ENCODE assay signal across 13 mouse cellular contexts in genomic region chr17:27050853-27051252, GRCm38 (mm10). TPM values are rescaled to one million over a fixed set of nuclear protein-coding genes. Genes with fewer than 3 reads are reported as not detected.
DNase-seq lines count a peak whose midpoint lies in the region; ATAC-seq and TF ChIP-seq lines count a peak whose summit lies in the region.
"Had no signal": no experiment of that assay in that cellular context is flagged by ENCODE, and none has a peak within 500 bp of the region (broad histone marks: within the 10 kb centered on the region; RNA-seq: fewer than 3 reads in every experiment).

No protein-coding gene starts in this region.

- H3K4me3 ChIP-seq in intestine, embryonic 14.5 days (ENCODE audit: low read depth, low read length), result no peak overlapping the region
- no peak overlapping the region for H3K4me3 ChIP-seq in intestine, postnatal 0 days (ENCODE audit: low read depth, low read length)
- peak overlapping the region; percentile 70 for H3K4me3 ChIP-seq in E14TG2a.4 (replicated peaks; ENCODE audit: low read length)
- H3K4me3 ChIP-seq in embryonic facial prominence, embryonic 11.5 days (ENCODE audit: low read depth, low read length), result no peak overlapping the region
- no peak overlapping the region for H3K4me3 ChIP-seq in neural tube, embryonic 13.5 days
- no peak overlapping the region for H3K4me3 ChIP-seq in forebrain, embryonic 14.5 days (ENCODE audit: low read depth, low read length)
- H3K4me3 ChIP-seq: erythroblast, embryonic 14.5 days had no signal

- no peaks in the 10 kb centered on the region for H3K36me3 ChIP-seq in intestine, embryonic 14.5 days (ENCODE audit: control insufficient read depth, insufficient read depth, low read length)
- H3K36me3 ChIP-seq in intestine, postnatal 0 days (ENCODE audit: control insufficient read depth, insufficient read depth), result no peaks in the 10 kb centered on the region
- H3K36me3 ChIP-seq in E14TG2a.4 (ENCODE audit: insufficient read depth, low read length), result no peaks in the 10 kb centered on the region
- no peaks in the 10 kb centered on the region for H3K36me3 ChIP-seq in embryonic facial prominence, embryonic 11.5 days (replicated peaks; ENCODE audit: control insufficient read depth, insufficient read depth, low read depth, low read length)
- H3K36me3 ChIP-seq in neural tube, embryonic 13.5 days, result no peaks in the 10 kb centered on the region
- no peaks in the 10 kb centered on the region for H3K36me3 ChIP-seq in forebrain, embryonic 14.5 days (ENCODE audit: control insufficient read depth, insufficient read depth, low read length)

- DNase-seq in intestine, embryonic 14.5 days (ENCODE audit: low spot score), result no peak
- DNase-seq in embryonic facial prominence, embryonic 11.5 days (ENCODE audit: low spot score), result no peak
- no peak for DNase-seq in retina, postnatal 1 day
- no peak for DNase-seq in thymus, postnatal 14 days
- DNase-seq in forebrain, embryonic 14.5 days (ENCODE audit: low spot score), result no peak
- DNase-seq: cerebellum, adult 18-20 months; midbrain, embryonic 14.5 days had no signal

- WGBS in intestine, embryonic 14.5 days, result 48% methylated on average over 5 of the region's 5 CpGs
- 50% methylated on average over 5 of the region's 5 CpGs for WGBS in intestine, postnatal 0 days
- 54% methylated on average over 5 of the region's 5 CpGs for WGBS in embryonic facial prominence, embryonic 11.5 days
- WGBS in neural tube, embryonic 13.5 days, result 68% methylated on average over 5 of the region's 5 CpGs
- 71% methylated on average over 5 of the region's 5 CpGs for WGBS in forebrain, embryonic 14.5 days

- H3K4me2 ChIP-seq in intestine, embryonic 14.5 days (ENCODE audit: low read length), result no peak overlapping the region
- H3K4me2 ChIP-seq in intestine, postnatal 0 days (replicated peaks; ENCODE audit: low read depth), result no peak overlapping the region; the same call in 1 of the 2 replicates
- no peak overlapping the region for H3K4me2 ChIP-seq in embryonic facial prominence, embryonic 11.5 days (ENCODE audit: low read depth, low read length)
- H3K4me2 ChIP-seq in neural tube, embryonic 13.5 days, result no peak overlapping the region
- H3K4me2 ChIP-seq in forebrain, embryonic 14.5 days (ENCODE audit: low read length), result no peak overlapping the region

- TF ChIP-seq CTCF in intestine, postnatal 0 days (IDR thresholded peaks at IDR 0.05; ENCODE audit: low read depth), result no peak
- TF ChIP-seq CTCF in E14TG2a.4 (conservative IDR thresholded peaks at IDR 0.05; ENCODE audit: low read length), result no peak

- no peak overlapping the region for H3K9ac ChIP-seq in intestine, embryonic 14.5 days (ENCODE audit: low read length)
- H3K9ac ChIP-seq in intestine, postnatal 0 days (ENCODE audit: low read depth, low read length), result no peak overlapping the region
- H3K9ac ChIP-seq in embryonic facial prominence, embryonic 11.5 days (replicated peaks; ENCODE audit: low read length), result no peak overlapping the region
- H3K9ac ChIP-seq in neural tube, embryonic 13.5 days, result no peak overlapping the region
- H3K9ac ChIP-seq in forebrain, embryonic 14.5 days (ENCODE audit: low read length), result no peak overlapping the region
- H3K9ac ChIP-seq: liver, embryonic 14.5 days had no signal

- ATAC-seq in intestine, embryonic 14.5 days (replicated peaks; ENCODE audit: low FRiP score, low TSS enrichment, low read depth), result no peak
- ATAC-seq in intestine, postnatal 0 days, result no peak
- ATAC-seq in embryonic facial prominence, embryonic 11.5 days (replicated peaks; ENCODE audit: insufficient number of reproducible peaks, low FRiP score, low TSS enrichment, low read depth), result peak; percentile 25; the same call in 1 of the 2 replicates
- no peak for ATAC-seq in neural tube, embryonic 13.5 days (ENCODE audit: low read depth)
- ATAC-seq in forebrain, embryonic 14.5 days, result no peak

- no peaks in the 10 kb centered on the region for H3K27me3 ChIP-seq in intestine, embryonic 14.5 days (replicated peaks; ENCODE audit: control insufficient read depth, insufficient read depth, low read length)
- no peaks in the 10 kb centered on the region for H3K27me3 ChIP-seq in intestine, postnatal 0 days (replicated peaks; ENCODE audit: control insufficient read depth, insufficient read depth, low read length)
- H3K27me3 ChIP-seq in E14TG2a.4 (ENCODE audit: insufficient read depth, low read length), result no peaks in the 10 kb centered on the region
- H3K27me3 ChIP-seq in embryonic facial prominence, embryonic 11.5 days (ENCODE audit: control insufficient read depth, insufficient read depth, low read length), result no peaks in the 10 kb centered on the region
- peaks cover 14% of the 10 kb centered on the region for H3K27me3 ChIP-seq in neural tube, embryonic 13.5 days
- peaks cover 4% of the 10 kb centered on the region; the same call in 1 of the 2 replicates for H3K27me3 ChIP-seq in forebrain, embryonic 14.5 days (replicated peaks; ENCODE audit: control insufficient read depth, insufficient read depth, low read length)
- H3K27me3 ChIP-seq: CH12.LX had no signal

- no peaks in the 10 kb centered on the region for H3K9me3 ChIP-seq in intestine, embryonic 14.5 days (ENCODE audit: control insufficient read depth, low read length)
- H3K9me3 ChIP-seq in intestine, postnatal 0 days (ENCODE audit: control insufficient read depth), result no peaks in the 10 kb centered on the region
- no peaks in the 10 kb centered on the region for H3K9me3 ChIP-seq in E14TG2a.4 (ENCODE audit: low read length)
- H3K9me3 ChIP-seq in embryonic facial prominence, embryonic 11.5 days (replicated peaks; ENCODE audit: control insufficient read depth, low read length), result no peaks in the 10 kb centered on the region
- no peaks in the 10 kb centered on the region for H3K9me3 ChIP-seq in neural tube, embryonic 13.5 days
- H3K9me3 ChIP-seq in forebrain, embryonic 14.5 days (replicated peaks; ENCODE audit: control insufficient read depth, low read length), result no peaks in the 10 kb centered on the region

- H3K4me1 ChIP-seq in intestine, embryonic 14.5 days (replicated peaks; ENCODE audit: control insufficient read depth, insufficient read depth, low read length), result peaks cover 23% of the 10 kb centered on the region
- peaks cover 21% of the 10 kb centered on the region; the same call in 1 of the 2 replicates for H3K4me1 ChIP-seq in intestine, postnatal 0 days (replicated peaks; ENCODE audit: control insufficient read depth, insufficient read depth, low read length)
- peaks cover 94% of the 10 kb centered on the region for H3K4me1 ChIP-seq in E14TG2a.4 (replicated peaks; ENCODE audit: low read depth, low read length)
- H3K4me1 ChIP-seq in embryonic facial prominence, embryonic 11.5 days (ENCODE audit: control insufficient read depth, insufficient read depth, low read length), result 0 out of 2 replicates have a peak, but pooled peaks cover 1% of the 10 kb centered on the region
- peaks cover 9% of the 10 kb centered on the region for H3K4me1 ChIP-seq in neural tube, embryonic 13.5 days (replicated peaks)
- no peaks in the 10 kb centered on the region for H3K4me1 ChIP-seq in forebrain, embryonic 14.5 days (ENCODE audit: control insufficient read depth, insufficient read depth, low read length)

- H3K27ac ChIP-seq in intestine, embryonic 14.5 days (ENCODE audit: low read depth), result 0 out of 2 replicates have a peak overlapping the region, but pooled peaks have one; percentile 16
- H3K27ac ChIP-seq in intestine, postnatal 0 days (ENCODE audit: low read depth, low read length), result no peak overlapping the region; the same call in 1 of the 2 replicates
- H3K27ac ChIP-seq in embryonic facial prominence, embryonic 11.5 days (replicated peaks; ENCODE audit: low read depth, low read length), result no peak overlapping the region
- H3K27ac ChIP-seq in neural tube, embryonic 13.5 days (replicated peaks), result 0 out of 2 replicates have a peak overlapping the region, but pooled peaks have one; percentile 18
- H3K27ac ChIP-seq in forebrain, embryonic 14.5 days (ENCODE audit: low read depth, low read length), result no peak overlapping the region
- H3K27ac ChIP-seq: liver, embryonic 14.5 days had no signal

RNA-seq across cellular contexts. Expression of gene Itpr3, which starts 6.3 kb away (rescaled TPM):
- 14.2 and 16.5 TPM in 2 replicates for polyA plus RNA-seq in intestine, embryonic 14.5 days (2014; fragmentation: Nextera tagmentation; extraction: Ambion mirVana)
- polyA plus RNA-seq in intestine, postnatal 0 days (2015; fragmentation: Nextera tagmentation; extraction: Ambion mirVana), result 6.1 and 7.2 TPM in 2 replicates
- polyA plus RNA-seq in embryonic facial prominence, embryonic 11.5 days (2014; fragmentation: Nextera tagmentation; extraction: Ambion mirVana), result 1.5 and 1.7 TPM in 2 replicates
- polyA plus RNA-seq in neural tube, embryonic 13.5 days (2015; fragmentation: Nextera tagmentation; extraction: Ambion mirVana), result 1.4 and 1.5 TPM in 2 replicates
- polyA plus RNA-seq in forebrain, embryonic 14.5 days (2014; fragmentation: Nextera tagmentation; extraction: Ambion mirVana), result 0.61 and 0.79 TPM in 2 replicates

RNA-seq across cellular contexts. Expression of gene Bak1, which starts 22.0 kb away (rescaled TPM):
- 10.1 and 11.2 TPM in 2 replicates for polyA plus RNA-seq in intestine, embryonic 14.5 days (2014; fragmentation: Nextera tagmentation; extraction: Ambion mirVana)
- polyA plus RNA-seq in intestine, postnatal 0 days (2015; fragmentation: Nextera tagmentation; extraction: Ambion mirVana), result 18.1 and 18.2 TPM in 2 replicates
- 12.9 and 14.3 TPM in 2 replicates for polyA plus RNA-seq in embryonic facial prominence, embryonic 11.5 days (2014; fragmentation: Nextera tagmentation; extraction: Ambion mirVana)
- 2.8 and 3.3 TPM in 2 replicates for polyA plus RNA-seq in neural tube, embryonic 13.5 days (2015; fragmentation: Nextera tagmentation; extraction: Ambion mirVana)
- polyA plus RNA-seq in forebrain, embryonic 14.5 days (2014; fragmentation: Nextera tagmentation; extraction: Ambion mirVana), result 4.8 and 7.6 TPM in 2 replicates

Comparison
In these comparisons a context has a peak if more than half of its experiments do, and no peak if none do; other contexts are left out.
1. H3K27ac ChIP-seq: peak in intestine, embryonic 14.5 days (single experiment) and neural tube, embryonic 13.5 days (single experiment); none in intestine, postnatal 0 days (single experiment), embryonic facial prominence, embryonic 11.5 days (single experiment) and forebrain, embryonic 14.5 days (single experiment).